Mouse (Mus musculus) adipocyte (in vitro differentiated cells): ENCODE results near the gene Prdm8.

Experiments
- DNase-seq: peaks from one replicate; pipeline ENCODE4 v3.0.0-alpha.2; 2016; ENCODE audit warnings: low spot score

Prdm8 gene

GRCm38 (mm10) chr5:98167180-98167824 lies at the start of gene Prdm8:
Gene Prdm8, plus strand, starts transcription at chr5:98167198.
- no peak for DNase-seq

GRCm38 (mm10) chr5:98127074-98127473 lies 39.9 kb upstream of the Prdm8 start:
- DNase-seq, result no peak

GRCm38 (mm10) chr5:98138545-98139296 lies 28.3 kb upstream of the Prdm8 start:
- DNase-seq, result no peak

GRCm38 (mm10) chr5:98139297-98139660 lies 27.7 kb upstream of the Prdm8 start:
- DNase-seq, result no peak

GRCm38 (mm10) chr5:98146895-98147294 lies 20.1 kb upstream of the Prdm8 start:
- no peak for DNase-seq

- no peak for DNase-seq
These were observed 882 bp upstream of the Prdm8 start for GRCm38 (mm10) chr5:98166116-98166515.

- DNase-seq, result no peak
These were observed 1.6 kb downstream of the Prdm8 start for GRCm38 (mm10) chr5:98168356-98169285.

GRCm38 (mm10) chr5:98169376-98170351 lies 2.7 kb downstream of the Prdm8 start:
- DNase-seq, result no peak

- DNase-seq, result no peak
These were observed 4.7 kb downstream of the Prdm8 start for GRCm38 (mm10) chr5:98171651-98172230.

GRCm38 (mm10) chr5:98172502-98173181 lies 5.6 kb downstream of the Prdm8 start:
- DNase-seq, result no peak

GRCm38 (mm10) chr5:98173694-98174093 lies 6.7 kb downstream of the Prdm8 start:
- DNase-seq, result no peak

- DNase-seq, result no peak
These were observed 12.6 kb downstream of the Prdm8 start for GRCm38 (mm10) chr5:98179606-98180005.

GRCm38 (mm10) chr5:98180461-98180887 lies 13.5 kb downstream of the Prdm8 start:
- DNase-seq, result no peak

GRCm38 (mm10) chr5:98180888-98181635 lies 14.1 kb downstream of the Prdm8 start:
- DNase-seq, result no peak

GRCm38 (mm10) chr5:98181686-98182602 lies 14.9 kb downstream of the Prdm8 start:
- no peak for DNase-seq

- DNase-seq, result no peak
These were observed 15.6 kb downstream of the Prdm8 start for GRCm38 (mm10) chr5:98182603-98182920.

GRCm38 (mm10) chr5:98183031-98183595 lies 16.1 kb downstream of the Prdm8 start:
- DNase-seq, result no peak

GRCm38 (mm10) chr5:98184281-98184910 lies 17.4 kb downstream of the Prdm8 start:
- DNase-seq, result no peak
